Mouse (Mus musculus) heart, embryonic 15.5 days (tissue): ENCODE measurements around the gene Cacng6. TPM values are rescaled to one million over a fixed set of nuclear protein-coding genes. Genes with fewer than 3 reads are reported as not detected.

Experiments
- ATAC-seq: fragments of 200-750 bp; cut with Nextera tagmentation; replicated peaks from 2 replicates; pipeline ENCODE4 v1.8.0; 2017; ENCODE audit warnings: low read depth, moderate TSS enrichment; ENCODE audit not compliant: insufficient number of reproducible peaks, insufficient read depth, low FRiP score
- H3K27ac ChIP-seq: fragments of 300-500 bp; sonication (generic); 2 replicates; pipeline ENCODE4 v1.5.1; 2015; ENCODE audit warnings: mild to moderate bottlenecking, inconsistent platforms
- H3K27me3 ChIP-seq: fragments of 300-500 bp; sonication (generic); 2 replicates; pipeline ENCODE4 v1.6.1; 2015; ENCODE audit warnings: inconsistent platforms
- H3K36me3 ChIP-seq: fragments of 300-500 bp; sonication (generic); 2 replicates; pipeline ENCODE4 v1.6.1; 2015; ENCODE audit warnings: mild to moderate bottlenecking, inconsistent platforms
- H3K4me1 ChIP-seq: fragments of 300-500 bp; sonication (generic); replicated peaks from 2 replicates; pipeline ENCODE4 v1.6.1; 2015; ENCODE audit warnings: inconsistent platforms
- H3K4me2 ChIP-seq: fragments of 300-500 bp; sonication (generic); 2 replicates; pipeline ENCODE4 v1.6.1; 2015; ENCODE audit warnings: inconsistent platforms, mild to moderate bottlenecking, moderate library complexity
- H3K4me3 ChIP-seq: fragments of 300-500 bp; sonication (generic); 2 replicates; pipeline ENCODE4 v1.5.1; 2015; ENCODE audit warnings: mild to moderate bottlenecking, inconsistent platforms
- H3K9ac ChIP-seq: fragments of 300-500 bp; sonication (generic); 2 replicates; pipeline ENCODE4 v1.6.1; 2015; ENCODE audit warnings: mild to moderate bottlenecking, inconsistent platforms
- H3K9me3 ChIP-seq: fragments of 300-500 bp; sonication (generic); replicated peaks from 2 replicates; pipeline ENCODE4 v1.6.1; 2016; ENCODE audit warnings: inconsistent platforms
- WGBS: fragments of 180-500 bp; shearing (Covaris S2); methylation state at CpG from one replicate; pipeline ENCODE4 v1.1.7; 2015; ENCODE audit warnings: mixed read lengths; 5-methylcytosine and 5-hydroxymethylcytosine counted together
- microRNA-seq: library from miRNA; unstranded; fragments of <30 nt; microRNA quantifications from one replicate; pipeline ENCODE4, GENCODE M21; 2016
- polyA plus RNA-seq: library from polyadenylated mRNA; unstranded; fragments of >200 nt; fragmentation: Nextera tagmentation; extraction: Ambion mirVana; gene quantifications from 2 replicates; pipeline ENCODE4 v1.2.1, GENCODE M21; 2015

Cacng6 gene
- polyA plus RNA-seq, 1 experiment from 2014 or later: 20.7 TPM

DNA sequence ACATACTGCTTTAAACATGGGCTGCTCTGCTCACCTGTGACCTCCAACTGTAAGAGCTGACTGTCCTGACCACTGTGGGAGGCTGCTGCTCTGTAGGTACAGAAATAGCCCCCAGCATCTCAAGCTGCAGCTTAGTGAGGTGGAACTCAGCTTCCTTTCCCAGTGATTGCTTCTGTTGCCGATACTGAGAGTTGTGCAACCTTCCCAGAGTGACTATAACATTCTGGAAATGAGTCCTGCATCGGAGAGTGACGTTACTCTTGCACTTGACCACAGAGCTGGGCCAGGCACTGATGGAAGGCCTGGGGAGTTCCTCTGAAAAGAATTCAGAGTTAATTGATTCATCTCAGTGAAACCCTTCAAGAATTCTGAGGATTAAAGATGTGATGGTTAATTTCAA, 48.8 kb downstream of the Cacng6 start:
- H3K9ac ChIP-seq: no peak overlapping the region
- no peaks in the 10 kb centered on the region for H3K27me3 ChIP-seq
- H3K4me2 ChIP-seq: no peak overlapping the region
- no peaks in the 10 kb centered on the region for H3K36me3 ChIP-seq
- H3K9me3 ChIP-seq: no peaks in the 10 kb centered on the region
- WGBS: 71% methylated on average over 3 of the region's 3 CpGs
- H3K27ac ChIP-seq: no peak overlapping the region
- H3K4me3 ChIP-seq: no peak overlapping the region
- ATAC-seq: no peak
- H3K4me1 ChIP-seq: no peaks in the 10 kb centered on the region

DNA sequence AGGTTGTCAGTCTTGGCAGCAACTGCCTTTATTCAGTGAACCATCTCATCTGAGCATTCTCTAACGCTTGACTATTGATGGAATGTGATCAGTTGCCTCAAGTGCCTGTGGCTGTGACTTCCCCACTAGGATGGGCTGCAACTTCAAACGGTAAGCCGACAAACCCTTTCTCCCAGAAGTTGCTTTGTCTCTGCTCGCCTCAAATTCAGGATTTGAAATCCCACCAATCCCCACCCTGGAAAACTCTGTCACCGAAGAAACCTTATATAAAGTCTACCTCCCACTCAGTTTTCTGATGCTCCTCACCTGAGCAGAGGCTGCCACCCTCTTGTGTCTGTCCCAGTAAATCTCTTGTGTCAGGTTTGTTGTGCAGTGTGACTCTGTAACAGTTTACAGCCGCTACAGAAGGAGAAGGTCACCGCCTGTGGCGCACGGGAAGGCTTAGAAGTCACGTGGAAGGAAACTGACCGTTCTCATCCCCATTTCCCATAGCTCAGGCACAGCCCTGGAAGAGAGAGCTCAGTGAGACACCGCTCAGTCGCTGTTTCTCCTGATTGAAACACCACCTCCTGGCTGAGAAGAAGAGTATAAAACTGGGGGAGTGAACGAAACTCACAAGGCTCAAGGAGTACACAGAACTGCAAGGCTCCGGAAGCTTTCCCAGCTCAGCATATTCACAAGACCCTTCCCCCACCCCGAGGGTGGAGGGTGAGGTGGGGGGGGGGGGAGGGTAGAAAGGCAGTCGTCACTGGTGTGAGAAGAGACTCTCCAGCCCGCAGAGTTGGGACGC, 50.5 kb downstream of the Cacng6 start:
- H3K27ac ChIP-seq: no peak overlapping the region
- no peak overlapping the region for H3K9ac ChIP-seq
- H3K4me1 ChIP-seq: no peaks in the 10 kb centered on the region
- H3K4me3 ChIP-seq: 0 out of 2 replicates have a peak overlapping the region, but pooled peaks have one; percentile 2
- peak overlapping the region; percentile 47 for H3K4me2 ChIP-seq
- WGBS: 9% methylated on average over 18 of the region's 19 CpGs
- no peaks in the 10 kb centered on the region for H3K36me3 ChIP-seq
- no peaks in the 10 kb centered on the region for H3K27me3 ChIP-seq
- ATAC-seq: no peak
- no peaks in the 10 kb centered on the region for H3K9me3 ChIP-seq

DNA sequence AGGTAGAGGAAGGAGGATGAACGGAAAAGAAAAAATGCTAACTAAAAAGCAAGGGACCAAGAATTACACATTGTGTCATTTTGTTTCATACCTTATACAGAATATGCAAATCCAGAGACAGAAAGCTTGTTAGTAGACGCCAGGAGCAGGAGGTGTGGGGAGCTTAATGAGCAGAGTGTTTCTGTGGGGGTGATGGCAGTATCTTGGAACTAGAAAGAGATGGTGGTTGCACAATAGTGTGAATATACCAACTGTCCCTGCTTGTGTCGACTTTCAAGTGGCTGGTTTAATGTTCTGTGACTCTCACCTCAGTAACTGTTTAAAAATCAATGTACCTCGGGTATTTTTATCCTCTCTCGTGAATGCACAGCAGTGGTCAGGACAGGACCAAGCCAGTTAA, 52.7 kb downstream of the Cacng6 start:
- no peak overlapping the region for H3K27ac ChIP-seq
- WGBS: 67% methylated on average over 5 of the region's 5 CpGs
- H3K36me3 ChIP-seq: no peaks in the 10 kb centered on the region
- no peaks in the 10 kb centered on the region for H3K4me1 ChIP-seq
- no peak overlapping the region for H3K4me3 ChIP-seq
- no peaks in the 10 kb centered on the region for H3K9me3 ChIP-seq
- no peak overlapping the region for H3K9ac ChIP-seq
- ATAC-seq: no peak
- H3K4me2 ChIP-seq: no peak overlapping the region
- no peaks in the 10 kb centered on the region for H3K27me3 ChIP-seq

DNA sequence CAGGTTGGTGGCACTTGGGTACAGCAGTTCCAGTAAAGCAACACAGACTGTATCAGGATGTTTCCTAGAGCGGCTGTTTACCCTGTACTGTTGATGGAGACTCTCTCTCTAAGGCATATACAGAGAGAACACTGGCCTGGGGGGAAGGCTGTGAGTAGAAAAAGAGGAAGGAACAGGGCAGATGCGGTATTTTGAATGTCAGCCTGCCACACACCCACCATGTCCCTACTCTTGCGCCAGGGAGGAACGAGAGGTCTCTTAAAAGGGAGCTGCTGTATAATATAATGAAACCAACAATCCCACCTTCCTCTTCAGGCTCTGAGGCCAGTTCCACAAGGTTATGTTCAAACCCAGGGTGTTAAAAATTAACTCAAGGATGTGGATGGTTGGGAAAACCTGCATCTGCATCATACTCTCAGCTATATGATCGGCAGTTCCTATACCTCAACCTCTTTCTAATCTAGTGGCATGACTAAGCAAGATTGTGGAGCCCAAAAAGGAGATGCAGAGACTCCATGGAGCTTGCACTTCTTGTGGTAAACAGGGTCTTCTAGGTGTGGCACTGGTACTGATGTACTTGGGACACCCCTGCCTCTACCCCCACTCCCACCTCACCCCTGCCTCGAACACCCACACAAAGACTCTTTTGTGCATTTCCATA, 58.1 kb downstream of the Cacng6 start:
- no peaks in the 10 kb centered on the region for H3K36me3 ChIP-seq
- H3K9me3 ChIP-seq: no peaks in the 10 kb centered on the region
- 82% methylated on average over 6 of the region's 6 CpGs for WGBS
- ATAC-seq: no peak
- no peaks in the 10 kb centered on the region for H3K27me3 ChIP-seq
- no peak overlapping the region for H3K4me3 ChIP-seq
- H3K4me1 ChIP-seq: no peaks in the 10 kb centered on the region
- no peak overlapping the region for H3K4me2 ChIP-seq
- H3K27ac ChIP-seq: no peak overlapping the region
- H3K9ac ChIP-seq: no peak overlapping the region

Small RNA genes lying within 50 kb of the gene (microRNA-seq; reads per million reads assigned to microRNA genes)
- gene Gm23450: 1.5 reads per million

Other genes starting within 250 kb of the Cacng6 start
- gene Nlrp12, start 174.5 kb upstream of the Cacng6 start, polyA plus RNA-seq: not detected in 2 replicates
- gene Myadm, start 135.1 kb upstream of the Cacng6 start, polyA plus RNA-seq: 182 and 204 TPM in 2 replicates
- 0.25 and 0.30 TPM in 2 replicates for gene Prkcg, start 135.0 kb upstream of the Cacng6 start, polyA plus RNA-seq
- gene Cacng7, start 91.2 kb upstream of the Cacng6 start, polyA plus RNA-seq: 0.10 and 0.44 TPM in 2 replicates
- gene Cacng8, start 33.5 kb upstream of the Cacng6 start, polyA plus RNA-seq: 0.61 and 0.83 TPM in 2 replicates
- gene Tarm1, start 78.4 kb downstream of the Cacng6 start, polyA plus RNA-seq: 0.24 TPM in 1 of 2 replicates, not detected in the other
- 0.18 TPM in 1 of 2 replicates, not detected in the other for gene Oscar, start 192.0 kb downstream of the Cacng6 start, polyA plus RNA-seq
- 670 and 765 TPM in 2 replicates for gene Ndufa3, start 193.2 kb downstream of the Cacng6 start, polyA plus RNA-seq
- gene Tfpt, start 205.7 kb downstream of the Cacng6 start, polyA plus RNA-seq: 14.2 and 18.6 TPM in 2 replicates
- 50.2 and 64.3 TPM in 2 replicates for gene Prpf31, start 205.8 kb downstream of the Cacng6 start, polyA plus RNA-seq
- 26.2 and 34.7 TPM in 2 replicates for gene Cnot3, start 221.1 kb downstream of the Cacng6 start, polyA plus RNA-seq
- 17.4 and 19.8 TPM in 2 replicates for gene Leng1, start 241.6 kb downstream of the Cacng6 start, polyA plus RNA-seq